Mouse (Mus musculus): ENCODE results near the gene Klrb1b. TPM values are rescaled to one million over a fixed set of nuclear protein-coding genes. Genes with fewer than 3 reads are reported as not detected.

Klrb1b gene
- polyA plus RNA-seq, 1 experiment from 2014 or later: 0.35 TPM

DNA sequence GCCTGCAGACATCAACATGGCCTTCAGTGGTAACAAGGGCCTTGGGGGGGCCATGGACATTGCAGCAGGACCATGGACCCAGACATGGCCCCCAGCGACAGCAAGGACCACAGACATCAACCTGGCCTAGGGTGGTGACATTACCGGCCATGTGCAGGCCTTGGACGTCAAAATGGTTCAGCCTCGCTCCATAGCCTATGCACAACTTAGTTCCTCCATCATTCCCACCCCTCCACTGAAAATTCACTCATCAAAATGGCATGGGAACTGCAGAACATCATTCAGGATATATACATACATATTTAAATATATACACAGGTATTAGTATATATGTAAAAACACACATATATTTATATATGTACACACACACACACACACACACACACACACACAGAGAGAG is 21.3 kb upstream of the Klrb1b start:
- no peak overlapping the region for H3K27ac ChIP-seq (ENCODE audit: low read length)
- no peak overlapping the region for H3K4me2 ChIP-seq (replicated peaks; ENCODE audit: low read depth, low read length)
- DNase-seq (ENCODE audit: low spot score): no peak
- H3K9ac ChIP-seq (replicated peaks; ENCODE audit: low read depth): no peak overlapping the region
- peaks cover 4% of the 10 kb centered on the region; the same call in 1 of the 2 replicates for H3K4me1 ChIP-seq (ENCODE audit: insufficient read depth, low read depth, low read length)
- no peaks in the 10 kb centered on the region for H3K27me3 ChIP-seq (replicated peaks; ENCODE audit: insufficient read depth, low read length)
- 93% methylated on average over 4 of the region's 4 CpGs for WGBS
- TF ChIP-seq CTCF (IDR thresholded peaks at IDR 0.05): no peak
- no peak for TF ChIP-seq EP300 (IDR thresholded peaks at IDR 0.05)
- no peaks in the 10 kb centered on the region for H3K36me3 ChIP-seq (ENCODE audit: insufficient read depth, low read length)
- no peak for ATAC-seq
- H3K4me3 ChIP-seq (ENCODE audit: low read depth, low read length): no peak overlapping the region
- no peaks in the 10 kb centered on the region for H3K9me3 ChIP-seq (ENCODE audit: low read length)

- DNase-seq (ENCODE audit: low spot score): no peak
Measured at GRCm38 (mm10) chr6:128845998-128846542, 19.9 kb upstream of the Klrb1b start.

GRCm38 (mm10) chr6:128845319-128845979 is 19.3 kb upstream of the Klrb1b start:
- DNase-seq (ENCODE audit: low spot score) (peak; percentile 92), ATAC-seq (peak; percentile 18)
- no peak overlapping the region for H3K9ac ChIP-seq (replicated peaks; ENCODE audit: low read depth)
- H3K27me3 ChIP-seq (replicated peaks; ENCODE audit: insufficient read depth, low read length): no peaks in the 10 kb centered on the region
- H3K4me2 ChIP-seq (replicated peaks; ENCODE audit: low read depth, low read length): no peak overlapping the region
- H3K4me3 ChIP-seq (ENCODE audit: low read depth, low read length): no peak overlapping the region
- H3K36me3 ChIP-seq (ENCODE audit: insufficient read depth, low read length): no peaks in the 10 kb centered on the region
- H3K4me1 ChIP-seq (ENCODE audit: insufficient read depth, low read depth, low read length): peaks cover 11% of the 10 kb centered on the region; the same call in 1 of the 2 replicates
- no peaks in the 10 kb centered on the region for H3K9me3 ChIP-seq (ENCODE audit: low read length)
- peak overlapping the region; percentile 43 for H3K27ac ChIP-seq (ENCODE audit: low read length)
- TF ChIP-seq CTCF (IDR thresholded peaks at IDR 0.05) (peak; percentile 100), EP300 (IDR thresholded peaks at IDR 0.05) (no peak)
- WGBS: 44% methylated on average over 7 of the region's 7 CpGs

More at GRCm38 (mm10) chr6:128845998-128846542, 19.9 kb upstream of the Klrb1b start:
- no peaks in the 10 kb centered on the region for H3K9me3 ChIP-seq (ENCODE audit: low read length)
- H3K27ac ChIP-seq (ENCODE audit: low read length): no peak overlapping the region
- no peaks in the 10 kb centered on the region for H3K27me3 ChIP-seq (replicated peaks; ENCODE audit: insufficient read depth, low read length)
- peaks cover 11% of the 10 kb centered on the region; the same call in 1 of the 2 replicates for H3K4me1 ChIP-seq (ENCODE audit: insufficient read depth, low read depth, low read length)
- H3K36me3 ChIP-seq (ENCODE audit: insufficient read depth, low read length): no peaks in the 10 kb centered on the region
- H3K4me3 ChIP-seq (ENCODE audit: low read depth, low read length): no peak overlapping the region
- WGBS: 65% methylated on average over 6 of the region's 9 CpGs
- no peak overlapping the region for H3K4me2 ChIP-seq (replicated peaks; ENCODE audit: low read depth, low read length)
- ATAC-seq: no peak
- TF ChIP-seq EP300 (IDR thresholded peaks at IDR 0.05) (no peak), CTCF (IDR thresholded peaks at IDR 0.05) (no peak)
- H3K9ac ChIP-seq (replicated peaks; ENCODE audit: low read depth): no peak overlapping the region

DNA sequence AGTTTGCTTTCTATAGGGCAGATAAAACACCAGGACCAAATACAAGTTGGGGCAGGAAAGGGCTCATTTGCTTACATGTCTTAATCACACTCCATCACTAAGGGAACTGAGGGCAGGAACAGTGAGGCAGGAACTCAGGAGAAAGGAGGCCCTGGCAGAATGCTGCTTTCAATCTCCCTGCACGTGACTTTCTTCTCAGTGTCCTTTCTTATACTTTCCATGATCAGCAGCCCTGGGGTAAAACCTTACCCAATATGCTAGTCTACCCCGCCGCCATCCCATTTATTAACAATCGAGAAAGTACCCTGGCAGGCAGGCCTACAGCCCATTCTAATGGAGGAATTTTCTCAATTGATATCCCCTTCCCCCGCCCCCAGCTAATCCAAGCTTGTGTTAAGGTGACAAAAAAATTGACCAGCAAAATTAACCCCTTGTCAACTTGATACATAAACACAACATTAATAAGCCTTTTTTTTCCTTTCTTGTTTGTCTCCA is 18.5 kb upstream of the Klrb1b start:
- ATAC-seq: no peak
- Histone ChIP-seq H3K27ac (ENCODE audit: low read length) (peak overlapping the region; percentile 99), H3K9ac (replicated peaks; ENCODE audit: low read depth) (no peak overlapping the region), H3K4me1 (ENCODE audit: insufficient read depth, low read depth, low read length) (peaks cover 11% of the 10 kb centered on the region; the same call in 1 of the 2 replicates), H3K27me3 (replicated peaks; ENCODE audit: insufficient read depth, low read length) (no peaks in the 10 kb centered on the region), H3K9me3 (ENCODE audit: low read length) (no peaks in the 10 kb centered on the region), H3K36me3 (ENCODE audit: insufficient read depth, low read length) (no peaks in the 10 kb centered on the region), H3K4me3 (ENCODE audit: low read depth, low read length) (no peak overlapping the region), H3K4me2 (replicated peaks; ENCODE audit: low read depth, low read length) (no peak overlapping the region)
- DNase-seq (ENCODE audit: low spot score): no peak
- WGBS: 88% methylated on average over 5 of the region's 5 CpGs
- TF ChIP-seq CTCF (IDR thresholded peaks at IDR 0.05) (no peak), EP300 (IDR thresholded peaks at IDR 0.05) (no peak)

DNA sequence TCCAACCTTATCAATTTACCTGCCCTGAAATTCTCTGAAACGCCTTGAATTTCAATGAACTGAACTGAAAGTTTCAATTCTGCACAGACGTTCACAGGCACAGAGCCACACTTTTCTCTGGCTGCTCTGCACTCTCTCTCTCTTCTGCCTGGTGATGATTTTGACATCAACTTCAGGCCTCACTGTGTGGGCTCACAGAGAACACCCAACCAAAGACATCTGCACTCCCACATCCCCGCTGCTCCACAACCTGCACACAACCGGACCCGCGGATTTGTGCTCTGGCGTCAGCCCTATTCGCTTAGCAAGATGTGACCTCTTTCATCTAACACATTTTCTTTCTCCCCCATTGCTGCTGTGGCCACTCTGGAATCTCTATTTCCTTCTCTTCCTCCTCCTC is 18.0 kb upstream of the Klrb1b start:
- Histone ChIP-seq H3K4me1 (ENCODE audit: insufficient read depth, low read depth, low read length) (peaks cover 11% of the 10 kb centered on the region; the same call in 1 of the 2 replicates), H3K27ac (ENCODE audit: low read length) (peak overlapping the region; percentile 99), H3K9me3 (ENCODE audit: low read length) (no peaks in the 10 kb centered on the region), H3K4me2 (replicated peaks; ENCODE audit: low read depth, low read length) (peak overlapping the region; percentile 79; the same call in 1 of the 2 replicates), H3K36me3 (ENCODE audit: insufficient read depth, low read length) (no peaks in the 10 kb centered on the region), H3K27me3 (replicated peaks; ENCODE audit: insufficient read depth, low read length) (no peaks in the 10 kb centered on the region), H3K9ac (replicated peaks; ENCODE audit: low read depth) (no peak overlapping the region), H3K4me3 (ENCODE audit: low read depth, low read length) (peak overlapping the region; percentile 80; the same call in 1 of the 2 replicates)
- WGBS: 28% methylated on average over 8 of the region's 8 CpGs
- DNase-seq (ENCODE audit: low spot score) (no peak), ATAC-seq (no peak)
- no peak for TF ChIP-seq EP300 (IDR thresholded peaks at IDR 0.05)
- TF ChIP-seq CTCF (IDR thresholded peaks at IDR 0.05): no peak

GRCm38 (mm10) chr6:128843479-128843992 is 17.4 kb upstream of the Klrb1b start:
- Histone ChIP-seq H3K4me3 (ENCODE audit: low read depth, low read length) (peak overlapping the region; percentile 80), H3K9me3 (ENCODE audit: low read length) (no peaks in the 10 kb centered on the region), H3K27ac (ENCODE audit: low read length) (peak overlapping the region; percentile 99), H3K9ac (replicated peaks; ENCODE audit: low read depth) (peak overlapping the region; percentile 63), H3K27me3 (replicated peaks; ENCODE audit: insufficient read depth, low read length) (no peaks in the 10 kb centered on the region), H3K36me3 (ENCODE audit: insufficient read depth, low read length) (no peaks in the 10 kb centered on the region), H3K4me1 (ENCODE audit: insufficient read depth, low read depth, low read length) (peaks cover 11% of the 10 kb centered on the region; the same call in 1 of the 2 replicates), H3K4me2 (replicated peaks; ENCODE audit: low read depth, low read length) (peak overlapping the region; percentile 79)
- WGBS: under 1% methylated on average over 22 of the region's 22 CpGs
- DNase-seq (ENCODE audit: low spot score) (peak; percentile 96), ATAC-seq (peak; percentile 54)
- TF ChIP-seq CTCF (IDR thresholded peaks at IDR 0.05): no peak
- peak; percentile 92 for TF ChIP-seq EP300 (IDR thresholded peaks at IDR 0.05)
